Mouse (Mus musculus) G1E (cell line): Measurements from ENCODE around the gene Tmem165. TPM values are rescaled to one million over a fixed set of nuclear protein-coding genes. Genes with fewer than 3 reads are reported as not detected.

Source experiments
- ATAC-seq: 2 replicates; pipeline ENCODE4 v1.8.0; 2016; ENCODE audit warnings: mild to moderate bottlenecking; ENCODE audit not compliant: insufficient number of reproducible peaks, poor library complexity, low FRiP score, severe bottlenecking; ENCODE audit errors: extremely low read depth
- DNase-seq: peaks from one replicate; pipeline ENCODE4 v3.0.0; 2012; ENCODE audit warnings: low spot score
- H3K27me3 ChIP-seq: 2 replicates; pipeline ENCODE4 v1.6.1; 2012; ENCODE audit warnings: mild to moderate bottlenecking, low read length, inconsistent platforms; ENCODE audit not compliant: insufficient read depth
- H3K36me3 ChIP-seq: replicated peaks from 2 replicates; pipeline ENCODE3; 2012; ENCODE audit warnings: mild to moderate bottlenecking, inconsistent platforms
- H3K4me1 ChIP-seq: 2 replicates; pipeline ENCODE4 v1.6.1; 2012; ENCODE audit warnings: low read depth, low read length, inconsistent platforms, mixed read lengths; ENCODE audit not compliant: insufficient read depth
- H3K4me3 ChIP-seq: 2 replicates; pipeline ENCODE4 v1.5.1; 2012; ENCODE audit warnings: low read depth, mild to moderate bottlenecking, inconsistent platforms, low read length, moderate library complexity, mixed read lengths
- H3K9me3 ChIP-seq: replicated peaks from 2 replicates; pipeline ENCODE4 v1.6.1; 2012; ENCODE audit warnings: inconsistent platforms
- CTCF ChIP-seq: IDR thresholded peaks from 2 replicates; pipeline ENCODE4 v1.5.1; 2012; ENCODE audit warnings: low read depth, low read length, inconsistent platforms, mixed read lengths
- GATA1 ChIP-seq: IDR thresholded peaks from 2 replicates; pipeline ENCODE4 v1.6.1; 2012; ENCODE audit warnings: borderline replicate concordance, low read length, inconsistent platforms, mixed read lengths
- GATA2 ChIP-seq: IDR thresholded peaks from 2 replicates; pipeline ENCODE4 v1.6.1; 2012; ENCODE audit warnings: low read depth, low read length, inconsistent platforms, borderline replicate concordance
- POLR2AphosphoS5 ChIP-seq: IDR thresholded peaks from 2 replicates; pipeline ENCODE4 v1.6.1; 2012; ENCODE audit warnings: low read depth, low read length, inconsistent platforms; ENCODE audit not compliant: insufficient replicate concordance
- TAL1 ChIP-seq: conservative IDR thresholded peaks from 2 replicates; pipeline ENCODE4 v1.6.1; 2012; ENCODE audit warnings: low read depth, low read length, inconsistent platforms, mixed read lengths
- polyA plus RNA-seq: library from polyadenylated mRNA; stranded (reverse); fragments of >175 nt; gene quantifications from 2 replicates; pipeline ENCODE4 v1.2.3, GENCODE M21; 2012
- total RNA-seq, 2 experiments: library from RNA; stranded (forward) in 1 of 2; stranded (reverse) in 1 of 2; fragments of 200-1000 nt in 1 of 2; fragments of >200 nt in 1 of 2; fragmentation: Nextera tagmentation in 1 of 2; gene quantifications; 2 replicates each; pipeline ENCODE4 v1.2.3; 2014 to 2017

Gene Tmem165
- total and polyA plus RNA-seq, 3 experiments = 49.9 to 87.2 (median 66.7) TPM

DNA sequence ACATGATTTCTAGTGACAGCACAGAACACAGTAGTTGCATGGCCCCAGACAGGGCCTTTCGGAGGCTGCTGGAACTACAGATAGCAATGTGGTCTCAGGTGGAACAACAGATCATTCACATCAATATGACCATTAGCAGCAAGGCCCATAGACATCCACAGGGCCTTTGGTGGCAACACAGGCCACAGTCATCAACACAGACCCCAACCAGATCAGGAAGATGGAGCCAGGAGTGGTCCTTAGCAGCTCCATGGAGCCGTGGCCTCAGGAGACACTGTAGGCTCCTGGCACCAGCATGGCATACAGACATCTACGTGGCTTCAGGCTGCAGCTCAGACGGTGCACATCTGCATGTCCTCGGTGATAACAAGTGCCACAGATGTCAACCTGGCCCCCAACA is 20.8 kb upstream of the Tmem165 start:
- Histone ChIP-seq H3K4me3 (no peak overlapping the region), H3K36me3 (no peaks in the 10 kb centered on the region), H3K9me3 (no peaks in the 10 kb centered on the region), H3K4me1 (0 out of 2 replicates have a peak, but pooled peaks cover 5% of the 10 kb centered on the region), H3K27me3 (peaks cover 12% of the 10 kb centered on the region)
- TF ChIP-seq GATA1 = no peak
- no peak for TF ChIP-seq POLR2AphosphoS5
- TF ChIP-seq GATA2 = no peak
- TF ChIP-seq TAL1 = no peak
- no peak for TF ChIP-seq CTCF
- ATAC-seq = no peak
- DNase-seq = no peak

DNA sequence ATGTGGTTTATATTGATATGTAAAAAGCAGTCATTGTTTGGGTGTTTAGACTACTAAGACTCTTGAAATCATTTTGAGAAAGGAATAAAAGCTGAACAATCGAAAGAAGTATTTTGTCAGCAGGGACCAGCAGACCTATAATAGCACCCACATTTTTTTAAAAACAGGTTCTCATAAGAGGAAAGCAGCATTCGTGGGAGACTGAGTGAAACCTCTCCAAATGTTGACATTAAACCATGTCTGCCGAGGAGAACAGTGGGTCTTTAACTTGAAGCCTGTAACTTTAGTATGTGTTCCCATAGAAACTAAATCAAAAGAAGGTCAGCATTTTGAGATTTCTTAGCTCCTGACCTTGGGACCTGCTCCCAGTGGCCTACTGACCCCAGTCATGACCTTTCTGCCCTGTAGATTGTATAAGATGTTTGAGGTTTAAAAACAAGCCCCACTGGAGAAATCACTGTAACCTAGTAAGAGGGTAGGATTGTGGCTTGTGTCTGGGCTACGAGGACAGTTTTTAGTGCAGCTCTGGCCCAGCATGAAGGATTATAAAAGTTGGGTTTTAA is 19.8 kb upstream of the Tmem165 start:
- no peak for DNase-seq
- no peak for TF ChIP-seq GATA1
- no peaks in the 10 kb centered on the region for H3K9me3 ChIP-seq
- H3K4me3 ChIP-seq = no peak overlapping the region
- ATAC-seq = no peak
- H3K27me3 ChIP-seq = peaks cover 12% of the 10 kb centered on the region
- no peaks in the 10 kb centered on the region for H3K36me3 ChIP-seq
- H3K4me1 ChIP-seq = 0 out of 2 replicates have a peak, but pooled peaks cover 5% of the 10 kb centered on the region

DNA sequence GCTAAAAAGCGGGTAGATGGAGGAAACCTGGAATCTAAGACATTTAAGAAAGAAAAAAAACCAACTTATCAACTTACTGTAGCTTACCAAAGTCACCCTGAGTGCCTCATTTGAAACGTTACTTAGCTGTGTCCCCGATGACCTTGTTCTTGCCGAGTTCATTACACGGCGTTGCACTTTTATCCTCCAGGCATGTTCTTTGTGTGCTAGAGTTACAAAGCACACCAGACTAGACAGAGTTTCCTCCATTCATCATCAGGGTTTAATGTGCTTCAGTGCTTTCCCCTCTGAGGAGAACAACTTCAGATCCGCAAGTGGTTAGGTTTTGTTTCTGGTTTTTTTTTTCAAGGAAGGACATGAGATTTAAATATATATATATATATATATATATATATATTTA is 18.9 kb upstream of the Tmem165 start:
- ATAC-seq = no peak
- H3K27me3 ChIP-seq = peaks cover 12% of the 10 kb centered on the region
- 0 out of 2 replicates have a peak, but pooled peaks cover 5% of the 10 kb centered on the region for H3K4me1 ChIP-seq
- H3K4me3 ChIP-seq = no peak overlapping the region
- no peak for TF ChIP-seq CTCF
- TF ChIP-seq GATA2 = no peak
- no peak for TF ChIP-seq TAL1
- no peak for TF ChIP-seq POLR2AphosphoS5
- TF ChIP-seq GATA1 = no peak
- no peaks in the 10 kb centered on the region for H3K9me3 ChIP-seq
- H3K36me3 ChIP-seq = no peaks in the 10 kb centered on the region
- DNase-seq = no peak

DNA sequence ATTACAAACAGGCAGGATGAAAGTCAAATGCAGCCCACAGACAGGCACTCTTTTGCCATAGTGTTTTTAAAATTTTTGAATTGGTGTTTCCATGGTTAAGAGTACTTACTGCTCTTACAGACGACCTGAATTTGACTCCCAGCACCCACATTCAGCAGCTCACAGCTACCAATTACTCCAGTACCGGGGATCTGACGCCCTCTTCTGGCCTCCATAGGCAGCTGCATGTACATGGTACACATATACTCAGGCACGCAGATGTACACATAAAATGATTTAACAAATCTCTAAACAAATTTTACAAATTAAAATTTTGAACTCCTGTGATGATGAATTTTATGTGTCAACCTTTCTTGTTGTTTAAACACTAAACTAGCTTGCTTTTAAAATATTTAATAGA is 13.2 kb upstream of the Tmem165 start:
- ATAC-seq = no peak
- no peaks in the 10 kb centered on the region for H3K36me3 ChIP-seq
- TF ChIP-seq TAL1 (no peak), POLR2AphosphoS5 (no peak), CTCF (no peak)
- peaks cover 9% of the 10 kb centered on the region for H3K27me3 ChIP-seq
- H3K4me1 ChIP-seq = no peaks in the 10 kb centered on the region
- H3K9me3 ChIP-seq = no peaks in the 10 kb centered on the region
- DNase-seq = no peak
- H3K4me3 ChIP-seq = no peak overlapping the region

DNA sequence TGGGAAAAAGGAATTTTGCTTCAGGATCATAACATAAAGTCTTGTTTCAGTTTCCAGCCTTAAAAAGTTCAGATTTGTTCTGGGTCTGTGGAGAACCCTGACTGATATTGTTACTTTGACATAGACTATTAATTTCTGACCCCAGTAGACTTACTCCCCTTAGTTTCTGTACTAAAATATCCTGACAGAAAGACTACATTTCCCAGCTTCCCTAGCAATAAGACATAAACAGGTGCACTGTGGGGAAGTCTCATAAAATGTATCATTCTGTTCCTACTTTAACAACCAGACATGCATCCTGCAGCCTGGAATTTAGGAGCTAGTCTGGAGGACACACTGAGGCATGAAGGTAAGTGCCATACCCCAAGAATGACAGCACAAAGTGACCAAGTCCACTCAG is 12.6 kb upstream of the Tmem165 start:
- Histone ChIP-seq H3K9me3 (no peaks in the 10 kb centered on the region), H3K4me1 (no peaks in the 10 kb centered on the region), H3K36me3 (no peaks in the 10 kb centered on the region), H3K4me3 (no peak overlapping the region), H3K27me3 (peaks cover 9% of the 10 kb centered on the region)
- DNase-seq (no peak), ATAC-seq (no peak)
- TF ChIP-seq GATA1 (no peak), GATA2 (no peak), TAL1 (no peak), POLR2AphosphoS5 (no peak), CTCF (no peak)

DNA sequence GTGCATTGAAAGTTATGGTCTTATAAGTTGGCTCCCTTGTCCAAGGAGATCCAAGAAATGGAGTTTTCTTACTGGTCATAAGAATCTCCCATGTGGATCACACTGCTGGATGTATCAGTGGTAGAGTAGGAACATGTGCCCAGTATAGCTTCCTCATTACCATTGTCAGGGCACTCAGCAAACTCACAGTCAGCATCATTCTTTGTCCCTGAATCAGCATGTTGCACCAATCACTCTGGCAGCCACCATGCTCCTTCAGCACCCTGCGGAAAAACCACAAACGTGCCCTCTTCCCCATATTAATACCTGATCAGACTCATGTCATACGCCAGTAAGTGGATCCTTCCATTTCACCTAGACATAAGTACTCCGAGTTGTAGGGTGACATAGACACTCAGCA is 8.6 kb upstream of the Tmem165 start:
- TF ChIP-seq CTCF (no peak), POLR2AphosphoS5 (no peak), GATA2 (no peak), TAL1 (no peak), GATA1 (no peak)
- Histone ChIP-seq H3K27me3 (peaks cover 28% of the 10 kb centered on the region), H3K4me3 (no peak overlapping the region), H3K4me1 (peaks cover 5% of the 10 kb centered on the region; the same call in 1 of the 2 replicates), H3K9me3 (no peaks in the 10 kb centered on the region), H3K36me3 (no peaks in the 10 kb centered on the region)
- no peak for ATAC-seq
- DNase-seq = no peak

DNA sequence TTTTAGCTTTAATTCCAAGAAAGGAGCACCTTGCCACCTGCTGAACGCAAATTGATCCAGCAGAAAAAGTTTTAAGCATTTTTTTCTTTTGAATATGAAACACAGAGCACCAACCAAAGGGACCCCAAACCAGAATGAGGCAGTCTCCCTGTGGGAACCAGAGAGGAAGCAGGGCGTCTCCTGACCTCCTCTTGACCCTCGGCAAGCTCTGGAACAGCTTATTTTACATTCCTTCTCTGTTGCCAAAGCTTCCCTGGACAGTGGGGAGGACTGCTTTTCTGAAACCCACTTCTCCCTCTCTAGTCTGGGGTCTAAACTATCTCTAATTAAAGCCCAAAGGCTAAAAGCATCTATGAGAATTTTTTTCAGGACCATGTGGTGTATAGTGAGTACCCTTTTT is 7.3 kb upstream of the Tmem165 start:
- Histone ChIP-seq H3K36me3 (no peaks in the 10 kb centered on the region), H3K4me1 (peaks cover 5% of the 10 kb centered on the region; the same call in 1 of the 2 replicates), H3K27me3 (peaks cover 25% of the 10 kb centered on the region), H3K4me3 (no peak overlapping the region), H3K9me3 (no peaks in the 10 kb centered on the region)
- DNase-seq (no peak), ATAC-seq (no peak)
- TF ChIP-seq GATA1 = no peak
- TF ChIP-seq TAL1 = no peak
- TF ChIP-seq CTCF = no peak
- no peak for TF ChIP-seq GATA2
- no peak for TF ChIP-seq POLR2AphosphoS5
